Mouse (Mus musculus): ENCODE measurements at regions not wholly inside any gene's neighbourhood (a gene's known extent, or its start where the extent isn't known, plus 50 kb on each side); places are given as distances from the start of the nearest gene placed in this dataset.
"Not testable (repeated sequence)": the region's sequence is repeated elsewhere in the genome, so short reads cannot be mapped to it uniquely, and the experiment has no call there.

GRCm38 (mm10) chr8:62356185-62356584 lies 233.2 kb upstream of the Anxa10 start:
- Histone ChIP-seq H3K9ac (ENCODE audit: low read length) (no peak overlapping the region), H3K27me3 (replicated peaks; ENCODE audit: control insufficient read depth, insufficient read depth, low read length) (no peaks in the 10 kb centered on the region), H3K4me3 (ENCODE audit: low read depth, low read length) (no peak overlapping the region), H3K9me3 (replicated peaks; ENCODE audit: control insufficient read depth, low read length) (no peaks in the 10 kb centered on the region), H3K4me2 (ENCODE audit: low read length) (no peak overlapping the region), H3K27ac (ENCODE audit: low read depth, low read length) (no peak overlapping the region), H3K4me1 (ENCODE audit: control insufficient read depth, insufficient read depth, low read length) (no peaks in the 10 kb centered on the region), H3K36me3 (ENCODE audit: control insufficient read depth, insufficient read depth, low read length) (no peaks in the 10 kb centered on the region)
- ATAC-seq (no peak), DNase-seq (ENCODE audit: low spot score) (peak; percentile 12)
- WGBS: 4% methylated on average over 3 of the region's 3 CpGs

GRCm38 (mm10) chr8:62343931-62344330 lies 221.0 kb upstream of the Anxa10 start:
- ATAC-seq; H3K4me3 ChIP-seq (ENCODE audit: low read depth, low read length); DNase-seq (ENCODE audit: low spot score); H3K4me1 ChIP-seq (ENCODE audit: control insufficient read depth, insufficient read depth, low read length); H3K4me2 ChIP-seq (ENCODE audit: low read length); H3K9me3 ChIP-seq (replicated peaks; ENCODE audit: control insufficient read depth, low read length); H3K27ac ChIP-seq (ENCODE audit: low read depth, low read length); H3K9ac ChIP-seq (ENCODE audit: low read length); H3K27me3 ChIP-seq (replicated peaks; ENCODE audit: control insufficient read depth, insufficient read depth, low read length); H3K36me3 ChIP-seq (ENCODE audit: control insufficient read depth, insufficient read depth, low read length): not testable (repeated sequence)
- 96% methylated on average over 13 of the region's 13 CpGs for WGBS
